Mouse (Mus musculus): ENCODE results near the gene 1700001P01Rik. TPM values are rescaled to one million over a fixed set of nuclear protein-coding genes. Genes with fewer than 3 reads are reported as not detected.
A peak's percentile ranks its signal among the peaks of the same experiment; 100 is the strongest.

1700001P01Rik gene
- polyA plus RNA-seq, 1 experiment from 2014 or later: 0.44 TPM

DNA sequence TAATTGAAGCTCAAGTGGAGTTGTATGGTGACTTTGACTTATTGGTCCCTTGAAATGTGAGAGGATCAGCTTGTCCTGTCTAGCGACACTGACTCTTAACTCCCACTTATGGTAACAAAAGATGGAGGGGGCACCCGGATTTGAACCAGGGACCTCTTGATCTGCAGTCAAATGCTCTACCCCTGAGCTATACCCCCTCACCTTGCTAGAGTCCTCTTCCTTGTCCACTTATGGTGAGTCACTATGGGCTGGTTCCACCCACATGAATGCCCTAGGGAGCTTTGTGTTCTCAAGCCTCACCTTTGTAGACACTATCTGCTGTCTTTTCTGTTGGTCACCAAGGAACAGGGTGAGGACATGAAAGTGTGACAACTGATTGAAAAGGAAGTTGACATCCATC lies 6.0 kb downstream of the 1700001P01Rik start:
- Histone ChIP-seq H3K9me3 (ENCODE audit: control insufficient read depth, low read length) (no peaks in the 10 kb centered on the region), H3K4me2 (ENCODE audit: low read length) (no peak overlapping the region), H3K4me3 (ENCODE audit: low read length) (no peak overlapping the region), H3K27me3 (replicated peaks; ENCODE audit: control insufficient read depth, insufficient read depth, low read length) (no peaks in the 10 kb centered on the region), H3K27ac (ENCODE audit: low read depth, low read length) (no peak overlapping the region), H3K4me1 (ENCODE audit: control insufficient read depth, insufficient read depth, low read depth, low read length) (peaks cover 9% of the 10 kb centered on the region), H3K36me3 (ENCODE audit: control insufficient read depth, insufficient read depth, low read length) (no peaks in the 10 kb centered on the region; the same call in 1 of the 2 replicates), H3K9ac (ENCODE audit: low read depth, low read length) (no peak overlapping the region)
- 34% methylated on average over 2 of the region's 2 CpGs for WGBS
- ATAC-seq: no peak

DNA sequence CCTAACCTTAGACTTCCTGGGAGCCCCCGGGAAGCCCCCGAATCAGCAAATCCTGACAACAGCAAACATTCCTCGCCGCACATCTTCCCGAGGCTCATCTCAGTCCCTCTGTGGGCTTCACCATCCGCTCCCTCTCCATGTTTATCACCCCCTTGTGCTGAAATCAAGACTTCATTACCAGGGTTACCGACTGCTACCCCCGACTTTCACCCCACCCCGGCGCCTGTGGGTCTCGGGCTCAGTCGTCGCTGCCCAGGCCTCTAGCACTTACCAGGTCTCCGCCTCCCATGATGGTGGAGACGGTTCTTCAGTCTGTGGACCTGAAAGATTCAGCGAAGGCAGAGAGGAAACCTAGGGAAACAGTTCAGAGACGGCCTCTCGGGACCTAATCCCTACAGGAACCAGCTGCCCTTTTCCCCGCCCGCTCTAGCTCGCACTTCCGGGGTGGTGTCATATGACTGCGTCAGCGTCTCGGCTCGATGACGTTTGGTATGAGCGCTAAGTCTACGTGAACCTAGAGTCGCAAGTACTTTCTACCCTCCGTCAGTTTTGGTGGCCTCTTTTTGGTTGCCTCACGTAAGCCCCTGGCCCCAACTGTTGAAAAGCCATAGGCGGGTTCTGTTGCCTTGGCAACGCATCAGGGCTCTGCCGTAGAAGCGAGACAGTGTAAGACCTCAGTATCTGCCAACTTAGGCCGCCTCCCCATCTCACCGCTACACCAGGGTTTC lies 9.4 kb downstream of the 1700001P01Rik start, which contains the start of gene Cwc25:
Cwc25 (minus strand) TSS at position 403 of the 728 bp plus-strand sequence.
- Histone ChIP-seq H3K36me3 (ENCODE audit: control insufficient read depth, insufficient read depth, low read length) (peaks cover 14% of the 10 kb centered on the region), H3K9me3 (ENCODE audit: control insufficient read depth, low read length) (no peaks in the 10 kb centered on the region), H3K9ac (ENCODE audit: low read depth, low read length) (peak within 1 kb of the TSS; percentile 89), H3K4me2 (ENCODE audit: low read length) (peak within 1 kb of the TSS; percentile 83), H3K4me3 (ENCODE audit: low read length) (peak within 1 kb of the TSS; percentile 82), H3K27me3 (replicated peaks; ENCODE audit: control insufficient read depth, insufficient read depth, low read length) (no peaks in the 10 kb centered on the region), H3K4me1 (ENCODE audit: control insufficient read depth, insufficient read depth, low read depth, low read length) (peaks cover 13% of the 10 kb centered on the region), H3K27ac (ENCODE audit: low read depth, low read length) (peak within 1 kb of the TSS; percentile 92)
- WGBS: under 1% methylated on average over 38 of the region's 38 CpGs
- ATAC-seq: peak; percentile 97

DNA sequence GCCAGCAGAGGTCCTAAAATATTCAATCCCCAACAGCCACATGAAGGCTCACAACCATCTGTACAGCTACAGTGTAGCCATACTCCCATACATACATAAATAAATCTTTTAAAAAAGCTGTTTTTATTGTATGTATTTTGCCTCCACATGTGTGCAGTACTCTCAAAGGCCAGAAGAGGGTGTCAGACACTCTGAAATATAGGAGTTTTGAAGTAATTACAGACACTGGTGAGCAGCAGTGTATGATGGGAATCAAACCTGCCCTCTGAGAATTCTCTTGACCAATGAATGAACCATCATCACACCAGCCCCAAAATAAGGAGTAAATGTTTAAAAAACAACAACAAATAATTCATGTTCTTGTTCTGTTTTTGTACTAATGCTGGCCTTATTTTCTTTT lies 14.1 kb downstream of the 1700001P01Rik start:
- Histone ChIP-seq H3K9ac (ENCODE audit: low read depth, low read length) (no peak overlapping the region), H3K27ac (ENCODE audit: low read depth, low read length) (no peak overlapping the region), H3K4me3 (ENCODE audit: low read length) (no peak overlapping the region), H3K9me3 (ENCODE audit: control insufficient read depth, low read length) (no peaks in the 10 kb centered on the region), H3K4me1 (ENCODE audit: control insufficient read depth, insufficient read depth, low read depth, low read length) (peaks cover 13% of the 10 kb centered on the region), H3K4me2 (ENCODE audit: low read length) (no peak overlapping the region), H3K36me3 (ENCODE audit: control insufficient read depth, insufficient read depth, low read length) (peaks cover 26% of the 10 kb centered on the region), H3K27me3 (replicated peaks; ENCODE audit: control insufficient read depth, insufficient read depth, low read length) (no peaks in the 10 kb centered on the region)
- ATAC-seq: no peak

DNA sequence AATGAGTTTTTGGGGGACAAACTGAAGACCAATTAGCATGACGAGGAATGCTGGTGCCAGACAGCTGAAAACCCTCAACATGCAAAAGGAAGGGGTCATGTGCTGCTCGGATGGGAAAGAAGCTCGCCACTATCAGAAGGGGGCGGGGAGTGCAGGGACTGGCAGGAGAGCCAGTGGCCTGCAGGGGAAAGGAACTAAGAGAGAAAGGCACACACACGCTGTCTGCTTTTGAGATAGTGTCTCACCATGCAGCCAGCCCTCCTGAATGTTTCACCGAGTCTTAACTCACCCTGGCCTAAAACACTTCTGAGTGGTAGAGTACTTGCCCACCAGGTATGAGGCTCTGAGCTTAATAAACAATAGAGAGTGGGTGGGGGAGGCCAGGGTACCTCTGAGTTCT lies 16.8 kb downstream of the 1700001P01Rik start:
- Histone ChIP-seq H3K9me3 (ENCODE audit: control insufficient read depth, low read length) (no peaks in the 10 kb centered on the region), H3K36me3 (ENCODE audit: control insufficient read depth, insufficient read depth, low read length) (peaks cover 30% of the 10 kb centered on the region), H3K4me3 (ENCODE audit: low read length) (no peak overlapping the region), H3K4me1 (ENCODE audit: control insufficient read depth, insufficient read depth, low read depth, low read length) (no peaks in the 10 kb centered on the region), H3K27ac (ENCODE audit: low read depth, low read length) (no peak overlapping the region), H3K4me2 (ENCODE audit: low read length) (no peak overlapping the region), H3K27me3 (replicated peaks; ENCODE audit: control insufficient read depth, insufficient read depth, low read length) (no peaks in the 10 kb centered on the region), H3K9ac (ENCODE audit: low read depth, low read length) (no peak overlapping the region)
- 85% methylated on average over 6 of the region's 6 CpGs for WGBS
- no peak for ATAC-seq

DNA sequence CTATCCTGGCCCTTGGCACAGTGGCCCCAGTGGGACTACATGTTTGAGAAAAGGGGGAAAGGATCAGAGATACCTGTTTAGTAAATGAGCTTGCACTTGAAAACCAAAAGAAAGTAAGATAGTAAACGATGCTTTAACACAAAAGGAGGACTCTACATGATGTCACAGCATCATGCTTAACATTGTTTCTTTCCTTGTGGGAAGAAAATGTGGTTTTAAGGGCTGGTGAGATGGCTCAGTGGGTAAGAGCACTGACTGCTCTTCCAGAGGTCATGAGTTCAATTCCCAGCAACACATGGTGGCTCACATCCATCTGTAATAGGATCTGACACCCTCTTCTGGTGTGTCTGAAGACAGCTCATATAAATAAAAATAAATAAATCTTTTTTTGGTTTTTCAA lies 17.6 kb downstream of the 1700001P01Rik start:
- 95% methylated on average over 1 of the region's 1 CpGs for WGBS
- peaks cover 35% of the 10 kb centered on the region for H3K36me3 ChIP-seq (ENCODE audit: control insufficient read depth, insufficient read depth, low read length)
- no peak for ATAC-seq
- no peaks in the 10 kb centered on the region for H3K27me3 ChIP-seq (replicated peaks; ENCODE audit: control insufficient read depth, insufficient read depth, low read length)
- H3K4me2 ChIP-seq (ENCODE audit: low read length): no peak overlapping the region
- no peaks in the 10 kb centered on the region for H3K4me1 ChIP-seq (ENCODE audit: control insufficient read depth, insufficient read depth, low read depth, low read length)
- H3K27ac ChIP-seq (ENCODE audit: low read depth, low read length): no peak overlapping the region
- H3K9me3 ChIP-seq (ENCODE audit: control insufficient read depth, low read length): no peaks in the 10 kb centered on the region
- H3K4me3 ChIP-seq (ENCODE audit: low read length): no peak overlapping the region
- H3K9ac ChIP-seq (ENCODE audit: low read depth, low read length): no peak overlapping the region

DNA sequence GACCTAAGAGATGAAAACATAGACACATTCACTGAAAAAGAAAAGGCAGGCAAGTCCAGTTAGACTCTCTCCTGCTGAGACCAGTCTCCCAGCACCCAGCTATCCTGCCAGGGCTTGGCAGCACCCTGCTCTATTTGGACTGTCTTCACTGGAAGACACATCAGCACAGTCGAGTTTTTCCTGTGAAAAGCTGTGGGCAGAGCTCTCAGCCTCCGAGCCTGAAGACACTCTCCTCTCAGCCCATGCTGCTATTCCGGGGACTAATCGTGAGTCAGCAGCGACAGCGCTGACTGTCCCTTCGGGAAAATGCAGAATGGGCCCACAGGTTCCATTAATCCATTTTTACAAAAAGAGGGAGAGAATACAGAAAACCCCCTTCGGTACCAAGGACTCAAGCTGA lies 22.4 kb downstream of the 1700001P01Rik start:
- no peak for ATAC-seq
- H3K9ac ChIP-seq (ENCODE audit: low read depth, low read length): no peak overlapping the region
- H3K4me1 ChIP-seq (ENCODE audit: control insufficient read depth, insufficient read depth, low read depth, low read length): no peaks in the 10 kb centered on the region
- no peak overlapping the region for H3K4me3 ChIP-seq (ENCODE audit: low read length)
- H3K4me2 ChIP-seq (ENCODE audit: low read length): no peak overlapping the region
- no peaks in the 10 kb centered on the region for H3K27me3 ChIP-seq (replicated peaks; ENCODE audit: control insufficient read depth, insufficient read depth, low read length)
- peaks cover 58% of the 10 kb centered on the region for H3K36me3 ChIP-seq (ENCODE audit: control insufficient read depth, insufficient read depth, low read length)
- 95% methylated on average over 8 of the region's 8 CpGs for WGBS
- H3K9me3 ChIP-seq (ENCODE audit: control insufficient read depth, low read length): no peaks in the 10 kb centered on the region
- no peak overlapping the region for H3K27ac ChIP-seq (ENCODE audit: low read depth, low read length)

DNA sequence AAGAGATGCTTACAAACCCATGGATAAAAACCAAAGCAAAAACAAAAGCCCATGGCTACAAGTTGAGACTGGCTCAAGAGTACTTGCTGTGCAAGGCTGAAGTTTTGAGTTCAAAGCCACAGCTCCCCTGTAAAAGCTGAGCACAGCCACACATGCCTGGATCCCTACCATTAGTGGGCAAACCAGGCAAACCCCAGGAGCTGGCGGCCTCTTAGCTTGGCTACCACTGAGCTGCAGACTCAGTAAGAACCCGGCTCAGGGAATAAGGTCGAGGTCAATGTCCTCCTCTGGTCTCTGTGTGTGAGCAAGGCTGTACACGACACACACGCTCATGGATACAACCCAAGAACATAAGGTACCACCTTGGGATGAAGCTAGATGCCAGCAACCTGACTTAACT lies 27.2 kb downstream of the 1700001P01Rik start:
- ATAC-seq: no peak
- no peak overlapping the region for H3K4me3 ChIP-seq (ENCODE audit: low read length)
- no peaks in the 10 kb centered on the region for H3K27me3 ChIP-seq (replicated peaks; ENCODE audit: control insufficient read depth, insufficient read depth, low read length)
- no peak overlapping the region for H3K4me2 ChIP-seq (ENCODE audit: low read length)
- H3K36me3 ChIP-seq (ENCODE audit: control insufficient read depth, insufficient read depth, low read length): peaks cover 48% of the 10 kb centered on the region
- no peaks in the 10 kb centered on the region for H3K9me3 ChIP-seq (ENCODE audit: control insufficient read depth, low read length)
- H3K27ac ChIP-seq (ENCODE audit: low read depth, low read length): no peak overlapping the region
- WGBS: 90% methylated on average over 5 of the region's 5 CpGs
- H3K4me1 ChIP-seq (ENCODE audit: control insufficient read depth, insufficient read depth, low read depth, low read length): peaks cover 1% of the 10 kb centered on the region
- no peak overlapping the region for H3K9ac ChIP-seq (ENCODE audit: low read depth, low read length)

DNA sequence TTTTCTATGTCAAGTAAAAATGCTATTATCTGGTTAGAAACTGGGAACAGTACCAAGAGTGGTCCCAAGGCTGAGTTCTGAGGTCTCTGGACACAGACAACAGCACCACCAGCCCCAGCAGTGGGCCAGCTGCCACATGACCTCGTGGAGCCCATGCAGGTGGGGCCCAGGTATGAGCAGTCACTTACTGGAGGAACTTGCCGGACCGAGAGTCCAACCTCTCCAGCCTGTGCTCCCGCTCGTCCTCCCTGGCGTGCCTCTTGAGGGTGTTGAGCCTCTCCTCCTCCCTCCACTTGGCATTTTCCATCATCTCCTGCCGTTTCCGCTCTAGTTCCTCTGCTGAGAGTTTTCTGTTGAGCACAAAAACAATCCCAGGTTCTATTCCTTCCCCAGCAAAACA lies 27.9 kb downstream of the 1700001P01Rik start:
- no peaks in the 10 kb centered on the region for H3K9me3 ChIP-seq (ENCODE audit: control insufficient read depth, low read length)
- ATAC-seq: no peak
- peaks cover 42% of the 10 kb centered on the region for H3K36me3 ChIP-seq (ENCODE audit: control insufficient read depth, insufficient read depth, low read length)
- H3K4me3 ChIP-seq (ENCODE audit: low read length): no peak overlapping the region
- no peak overlapping the region for H3K4me2 ChIP-seq (ENCODE audit: low read length)
- no peak overlapping the region for H3K27ac ChIP-seq (ENCODE audit: low read depth, low read length)
- 96% methylated on average over 8 of the region's 8 CpGs for WGBS
- H3K27me3 ChIP-seq (replicated peaks; ENCODE audit: control insufficient read depth, insufficient read depth, low read length): no peaks in the 10 kb centered on the region
- H3K9ac ChIP-seq (ENCODE audit: low read depth, low read length): no peak overlapping the region
- H3K4me1 ChIP-seq (ENCODE audit: control insufficient read depth, insufficient read depth, low read depth, low read length): peaks cover 9% of the 10 kb centered on the region

DNA sequence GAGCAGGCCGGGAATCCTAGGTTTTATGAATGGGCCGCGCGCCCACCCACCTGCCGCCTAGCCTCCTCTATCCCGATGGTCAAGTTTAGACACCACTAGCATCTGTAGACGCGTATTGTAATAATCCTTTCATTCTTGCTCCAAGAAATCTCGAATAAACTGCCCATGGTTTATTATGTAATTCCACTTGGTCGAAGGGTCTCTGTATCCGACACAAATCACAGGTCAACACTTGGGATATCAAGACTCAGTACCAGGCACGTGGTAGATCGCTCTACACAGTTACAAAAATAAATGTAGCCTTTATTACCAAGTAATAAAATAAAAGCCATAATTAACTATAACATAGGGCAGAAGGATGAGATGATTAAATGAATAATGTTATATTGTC lies 30.4 kb downstream of the 1700001P01Rik start:
- 0 out of 2 replicates have a peak overlapping the region, but pooled peaks have one; percentile 44 for H3K27ac ChIP-seq (ENCODE audit: low read depth, low read length)
- peaks cover 25% of the 10 kb centered on the region for H3K36me3 ChIP-seq (ENCODE audit: control insufficient read depth, insufficient read depth, low read length)
- peak overlapping the region; percentile 86 for H3K4me3 ChIP-seq (ENCODE audit: low read length)
- H3K9ac ChIP-seq (ENCODE audit: low read depth, low read length): no peak overlapping the region
- WGBS: 7% methylated on average over 13 of the region's 13 CpGs
- no peaks in the 10 kb centered on the region for H3K9me3 ChIP-seq (ENCODE audit: control insufficient read depth, low read length)
- H3K4me2 ChIP-seq (ENCODE audit: low read length): peak overlapping the region; percentile 88
- H3K4me1 ChIP-seq (ENCODE audit: control insufficient read depth, insufficient read depth, low read depth, low read length): peaks cover 21% of the 10 kb centered on the region
- no peaks in the 10 kb centered on the region for H3K27me3 ChIP-seq (replicated peaks; ENCODE audit: control insufficient read depth, insufficient read depth, low read length)
- no peak for ATAC-seq
